Mouse (Mus musculus) heart, embryonic 16.5 days (tissue): ENCODE measurements around the gene Tmem184b. TPM values are rescaled to one million over a fixed set of nuclear protein-coding genes. Genes with fewer than 3 reads are reported as not detected.

Experiments used
- ATAC-seq: fragments of 200-750 bp; cut with Nextera tagmentation; replicated peaks from 2 replicates; pipeline ENCODE4 v1.8.0; 2017; ENCODE audit warnings: moderate number of reproducible peaks; ENCODE audit not compliant: insufficient read depth, low FRiP score; ENCODE audit errors: extremely low read depth
- H3K27ac ChIP-seq: fragments of 300-500 bp; sonication (generic); 2 replicates; pipeline ENCODE4 v1.5.1; 2014; ENCODE audit warnings: mild to moderate bottlenecking, low read length, control low read depth, moderate library complexity
- H3K27me3 ChIP-seq: fragments of 300-500 bp; sonication (generic); 2 replicates; pipeline ENCODE4 v1.6.1; 2014; ENCODE audit warnings: low read length, mixed read lengths; ENCODE audit not compliant: control insufficient read depth, insufficient read depth
- H3K36me3 ChIP-seq: fragments of 300-500 bp; sonication (generic); 2 replicates; pipeline ENCODE4 v1.6.1; 2014; ENCODE audit not compliant: control insufficient read depth, insufficient read depth
- H3K4me1 ChIP-seq: fragments of 300-500 bp; sonication (generic); 2 replicates; pipeline ENCODE4 v1.6.1; 2014; ENCODE audit warnings: low read length, mixed read lengths; ENCODE audit not compliant: control insufficient read depth, insufficient read depth
- H3K4me2 ChIP-seq: fragments of 300-500 bp; sonication (generic); 2 replicates; pipeline ENCODE4 v1.6.1; 2014; ENCODE audit warnings: low read depth, mild to moderate bottlenecking, control low read depth, low read length
- H3K4me3 ChIP-seq: fragments of 300-500 bp; sonication (generic); 2 replicates; pipeline ENCODE4 v1.5.1; 2014; ENCODE audit warnings: mild to moderate bottlenecking, control low read depth, low read length
- H3K9ac ChIP-seq: fragments of 300-500 bp; sonication (generic); 2 replicates; pipeline ENCODE4 v1.6.1; 2014; ENCODE audit warnings: low read length, control low read depth
- H3K9me3 ChIP-seq: fragments of 300-500 bp; sonication (generic); replicated peaks from 2 replicates; pipeline ENCODE4 v1.6.1; 2016; ENCODE audit warnings: low read length; ENCODE audit not compliant: control insufficient read depth
- WGBS: fragments of 180-500 bp; shearing (Covaris S2); extraction: QIAGEN DNeasy Blood & Tissue Kit; methylation state at CpG from one replicate; pipeline ENCODE4 v1.1.7; 2014; 5-methylcytosine and 5-hydroxymethylcytosine counted together
- polyA plus RNA-seq: library from polyadenylated mRNA; unstranded; fragments of >200 nt; fragmentation: Nextera tagmentation; extraction: Ambion mirVana; gene quantifications from 2 replicates; pipeline ENCODE4 v1.2.1, GENCODE M21; 2015

Tmem184b gene
- polyA plus RNA-seq, 1 experiment from 2014 or later = 71.7 TPM

DNA sequence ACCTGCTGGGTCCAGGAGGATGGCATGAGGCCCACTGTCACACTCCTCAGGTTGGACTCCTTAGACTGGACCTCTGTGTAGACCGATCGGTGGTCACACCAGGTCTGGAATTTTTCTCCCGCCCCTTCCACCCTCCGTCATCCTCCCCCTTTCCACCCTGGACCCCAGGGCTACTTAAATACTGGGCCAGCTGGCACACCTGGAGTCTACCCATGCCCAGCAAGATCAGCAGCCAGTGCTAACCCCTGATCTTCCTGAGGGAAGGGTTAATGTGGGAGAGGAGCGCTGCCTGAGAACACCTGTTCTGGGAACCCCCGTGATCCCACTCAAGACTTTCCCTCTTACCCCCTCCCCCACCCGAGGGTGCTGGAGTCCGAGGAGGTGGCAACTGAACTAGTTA lies 54.7 kb downstream of the Tmem184b start:
- no peak for ATAC-seq
- peak overlapping the region; percentile 90 for H3K9ac ChIP-seq
- 64% methylated on average over 8 of the region's 8 CpGs for WGBS
- no peaks in the 10 kb centered on the region for H3K27me3 ChIP-seq
- peak overlapping the region; percentile 76 for H3K4me3 ChIP-seq
- H3K36me3 ChIP-seq = no peaks in the 10 kb centered on the region
- H3K9me3 ChIP-seq = no peaks in the 10 kb centered on the region
- H3K4me1 ChIP-seq = peaks cover 34% of the 10 kb centered on the region
- peak overlapping the region; percentile 69 for H3K4me2 ChIP-seq
- peak overlapping the region; percentile 99 for H3K27ac ChIP-seq

DNA sequence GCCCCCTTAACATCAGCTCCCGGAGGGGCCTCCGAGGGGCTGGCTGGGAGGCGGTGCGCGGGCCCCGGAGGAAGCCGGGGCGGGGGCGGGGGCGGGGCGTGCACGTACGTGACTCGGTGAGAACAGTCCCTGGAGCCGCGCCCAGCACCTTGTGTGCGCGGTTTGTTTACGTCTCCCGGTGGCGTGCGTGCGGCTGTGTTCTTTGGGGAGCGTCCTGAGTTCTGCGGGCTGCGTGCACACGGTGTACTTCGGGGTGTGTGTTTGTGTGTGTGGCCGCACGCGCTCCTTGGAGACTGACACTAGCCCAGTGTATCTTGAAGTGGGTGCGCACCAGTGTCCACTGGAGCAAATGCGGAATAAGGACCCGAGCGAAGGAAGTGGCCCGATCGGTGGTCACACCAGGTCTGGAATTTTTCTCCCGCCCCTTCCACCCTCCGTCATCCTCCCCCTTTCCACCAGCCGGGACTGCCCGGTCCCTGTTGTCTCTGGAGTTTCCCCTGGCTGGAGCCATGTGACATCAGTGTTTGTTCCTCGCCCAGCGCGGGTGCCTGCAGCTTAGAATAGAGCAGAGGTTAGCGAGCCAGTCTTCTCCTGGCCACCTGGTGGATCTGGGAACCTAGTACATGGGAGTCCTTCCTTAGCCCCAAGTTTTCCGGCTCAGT lies 55.4 kb downstream of the Tmem184b start:
- H3K27me3 ChIP-seq = no peaks in the 10 kb centered on the region
- no peaks in the 10 kb centered on the region for H3K9me3 ChIP-seq
- H3K4me1 ChIP-seq = peaks cover 34% of the 10 kb centered on the region
- under 1% methylated on average over 42 of the region's 46 CpGs for WGBS
- peak; percentile 88 for ATAC-seq
- H3K4me3 ChIP-seq = peak overlapping the region; percentile 76
- H3K4me2 ChIP-seq = peak overlapping the region; percentile 69
- H3K36me3 ChIP-seq = no peaks in the 10 kb centered on the region
- H3K9ac ChIP-seq = peak overlapping the region; percentile 90
- peak overlapping the region; percentile 99 for H3K27ac ChIP-seq

DNA sequence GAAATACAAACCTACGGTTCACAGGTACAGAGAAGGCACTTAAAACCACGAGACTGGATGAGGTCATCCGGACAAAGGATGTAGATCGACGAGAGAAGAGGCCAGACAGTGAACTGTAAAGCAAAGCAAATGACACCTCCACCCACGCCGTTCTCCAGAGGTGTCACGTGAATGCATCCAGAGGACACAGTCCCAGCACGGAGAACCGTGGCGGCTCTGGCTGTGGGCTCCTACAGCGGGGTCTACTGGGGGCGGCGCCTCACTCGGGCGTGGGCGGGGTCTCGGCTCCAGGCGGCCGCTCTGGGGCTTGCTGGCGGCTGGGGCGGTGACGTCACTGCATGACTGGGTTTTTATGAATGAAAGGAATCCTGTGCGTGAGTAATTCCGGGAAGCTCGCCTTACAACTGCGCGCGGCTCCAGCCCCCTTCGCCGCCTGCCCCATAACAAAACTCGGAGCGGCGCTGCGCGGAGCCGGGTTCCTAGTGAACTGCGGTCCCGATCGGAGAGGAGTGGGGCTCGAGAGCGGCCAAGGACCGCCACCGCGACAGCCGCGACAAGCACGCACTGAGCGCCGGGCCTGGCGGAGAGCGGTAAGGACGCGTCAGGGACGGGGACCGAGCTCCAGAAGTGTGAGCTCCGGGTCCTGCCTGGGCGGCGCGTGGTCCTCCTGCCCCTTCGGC lies 56.1 kb downstream of the Tmem184b start:
- H3K27me3 ChIP-seq = no peaks in the 10 kb centered on the region
- peaks cover 30% of the 10 kb centered on the region for H3K4me1 ChIP-seq
- H3K27ac ChIP-seq = peak overlapping the region; percentile 99
- ATAC-seq = peak; percentile 82
- peak overlapping the region; percentile 69 for H3K4me2 ChIP-seq
- H3K9ac ChIP-seq = peak overlapping the region; percentile 90
- under 1% methylated on average over 61 of the region's 61 CpGs for WGBS
- H3K36me3 ChIP-seq = no peaks in the 10 kb centered on the region
- H3K9me3 ChIP-seq = no peaks in the 10 kb centered on the region
- H3K4me3 ChIP-seq = peak overlapping the region; percentile 76

DNA sequence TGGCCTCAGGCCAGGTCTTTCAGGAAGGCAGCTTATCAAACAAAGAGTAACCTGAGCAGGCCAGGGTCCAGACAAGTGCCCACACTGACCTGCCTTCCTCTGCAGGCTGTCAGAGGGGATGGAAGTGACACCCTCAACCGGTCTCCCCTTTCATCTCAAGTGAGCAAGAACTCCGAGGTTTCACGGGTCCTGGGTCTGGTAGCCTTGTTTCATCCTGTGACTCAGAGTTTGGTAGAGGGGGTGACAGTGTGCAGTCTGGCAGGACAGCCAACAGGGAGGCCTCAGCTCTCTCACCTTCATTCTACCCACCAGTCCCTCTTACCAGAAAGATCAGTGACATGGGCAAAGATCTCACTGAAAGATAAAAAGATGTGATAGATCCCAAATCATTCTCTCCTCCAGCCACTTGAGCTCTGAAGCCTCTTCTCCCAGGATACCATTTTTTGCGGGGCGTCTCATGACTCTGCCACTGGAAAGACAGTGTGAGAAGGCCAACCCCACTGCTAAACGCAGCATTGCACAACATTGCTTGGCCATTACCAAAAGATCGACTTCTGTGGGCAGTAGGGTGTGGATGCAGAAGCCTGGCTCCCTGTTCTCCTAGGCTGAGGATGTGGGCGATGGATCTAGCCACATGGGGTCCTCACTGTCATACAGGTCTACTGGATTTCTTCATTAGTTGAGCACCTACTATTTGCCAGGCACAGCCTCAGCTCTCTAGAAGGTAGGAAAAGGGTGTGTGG lies 57.1 kb downstream of the Tmem184b start, which contains the start of gene Maff:
TSS of gene Maff (plus strand) at position 571 of the 743 bp plus-strand sequence.
- 50% methylated on average over 8 of the region's 8 CpGs for WGBS
- Histone ChIP-seq H3K4me3 (peak within 1 kb of the TSS; percentile 76), H3K27ac (peak within 1 kb of the TSS; percentile 99), H3K4me1 (peaks cover 19% of the 10 kb centered on the region), H3K27me3 (no peaks in the 10 kb centered on the region), H3K9me3 (no peaks in the 10 kb centered on the region), H3K9ac (peak within 1 kb of the TSS; percentile 90), H3K4me2 (peak within 1 kb of the TSS; percentile 69), H3K36me3 (no peaks in the 10 kb centered on the region)
- ATAC-seq = no peak

DNA sequence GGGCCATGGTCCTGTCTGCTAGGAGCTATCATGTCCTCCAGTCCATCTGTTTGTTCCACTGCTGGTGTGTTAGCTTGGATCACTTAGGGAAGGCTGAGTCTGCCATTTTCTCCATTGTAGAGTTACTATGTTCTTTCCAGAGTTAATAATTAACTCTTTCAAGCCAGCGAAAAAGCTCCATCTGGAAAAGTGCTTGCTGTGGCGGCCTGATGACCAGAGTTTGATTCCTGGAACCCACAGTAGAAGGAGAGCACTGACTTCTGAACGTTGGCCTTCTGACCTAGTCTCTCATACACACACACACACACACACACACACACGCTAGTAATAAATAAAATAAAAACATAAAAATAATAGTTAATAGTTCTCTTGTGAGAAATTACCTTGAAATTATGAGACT lies 58.7 kb downstream of the Tmem184b start:
- no peak overlapping the region for H3K27ac ChIP-seq
- H3K9me3 ChIP-seq = no peaks in the 10 kb centered on the region
- H3K4me1 ChIP-seq = peaks cover 12% of the 10 kb centered on the region
- no peaks in the 10 kb centered on the region for H3K36me3 ChIP-seq
- no peaks in the 10 kb centered on the region for H3K27me3 ChIP-seq
- no peak overlapping the region for H3K4me3 ChIP-seq
- ATAC-seq = no peak
- 77% methylated on average over 4 of the region's 4 CpGs for WGBS
- H3K9ac ChIP-seq = no peak overlapping the region
- H3K4me2 ChIP-seq = no peak overlapping the region

DNA sequence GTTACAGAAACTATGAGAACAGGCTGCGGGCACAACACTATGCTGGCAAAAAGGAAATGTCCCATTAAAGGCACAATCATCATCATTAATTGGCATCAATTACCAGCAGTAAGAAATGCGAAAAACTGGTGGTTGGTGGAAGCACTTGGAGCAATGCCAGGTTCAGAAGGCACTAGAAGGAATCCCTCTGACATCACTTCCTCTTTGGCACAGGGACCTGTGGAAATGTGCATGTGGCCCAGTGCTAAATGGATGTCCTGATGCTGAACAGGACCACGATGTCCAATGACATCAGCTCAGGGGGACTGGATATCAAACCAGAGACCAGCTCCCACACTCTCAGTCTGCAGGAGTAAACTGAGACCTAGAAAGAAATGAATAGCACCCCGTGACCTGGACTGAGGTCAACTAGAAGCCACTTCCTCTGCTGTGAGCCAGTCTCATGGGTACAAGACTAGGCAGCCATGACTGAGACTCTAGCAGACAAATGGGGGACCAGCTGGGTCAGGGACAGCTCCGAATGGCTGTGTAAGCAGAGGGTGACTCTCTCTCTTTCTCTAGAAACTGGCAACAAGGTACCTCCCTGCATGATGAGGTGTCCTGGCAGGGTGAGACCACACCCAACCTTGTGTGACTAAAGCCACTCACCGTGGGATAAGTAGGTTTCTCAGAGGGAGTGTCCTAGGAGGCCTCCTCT lies 60.6 kb downstream of the Tmem184b start:
- Histone ChIP-seq H3K4me3 (no peak overlapping the region), H3K36me3 (no peaks in the 10 kb centered on the region), H3K4me1 (no peaks in the 10 kb centered on the region), H3K27me3 (no peaks in the 10 kb centered on the region), H3K9ac (no peak overlapping the region), H3K9me3 (no peaks in the 10 kb centered on the region), H3K4me2 (no peak overlapping the region), H3K27ac (no peak overlapping the region)
- ATAC-seq = no peak
- WGBS = 63% methylated on average over 6 of the region's 6 CpGs

DNA sequence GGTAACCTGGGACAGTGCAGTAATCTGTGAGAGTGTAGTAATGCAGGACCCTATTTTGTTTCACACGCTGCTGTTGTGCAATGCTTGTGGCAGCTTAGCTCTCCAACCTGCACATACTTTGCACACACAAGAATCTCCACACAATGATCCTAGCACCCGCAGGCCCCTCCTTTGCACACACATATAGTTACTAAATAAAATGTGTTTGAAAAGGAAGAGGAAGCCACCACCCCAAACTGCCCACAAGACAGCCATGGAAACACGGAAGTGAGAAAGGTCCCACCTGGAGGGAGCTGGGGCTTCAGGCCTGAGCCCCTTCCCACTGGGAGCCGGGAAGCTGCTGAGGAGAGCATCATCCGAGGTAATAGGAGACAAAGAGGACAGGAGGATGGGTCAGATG lies 64.4 kb downstream of the Tmem184b start:
- 66% methylated on average over 5 of the region's 5 CpGs for WGBS
- Histone ChIP-seq H3K4me2 (no peak overlapping the region), H3K4me3 (no peak overlapping the region), H3K27ac (no peak overlapping the region), H3K4me1 (no peaks in the 10 kb centered on the region; the same call in 1 of the 2 replicates), H3K9ac (no peak overlapping the region), H3K9me3 (no peaks in the 10 kb centered on the region), H3K27me3 (no peaks in the 10 kb centered on the region), H3K36me3 (no peaks in the 10 kb centered on the region)
- ATAC-seq = no peak

DNA sequence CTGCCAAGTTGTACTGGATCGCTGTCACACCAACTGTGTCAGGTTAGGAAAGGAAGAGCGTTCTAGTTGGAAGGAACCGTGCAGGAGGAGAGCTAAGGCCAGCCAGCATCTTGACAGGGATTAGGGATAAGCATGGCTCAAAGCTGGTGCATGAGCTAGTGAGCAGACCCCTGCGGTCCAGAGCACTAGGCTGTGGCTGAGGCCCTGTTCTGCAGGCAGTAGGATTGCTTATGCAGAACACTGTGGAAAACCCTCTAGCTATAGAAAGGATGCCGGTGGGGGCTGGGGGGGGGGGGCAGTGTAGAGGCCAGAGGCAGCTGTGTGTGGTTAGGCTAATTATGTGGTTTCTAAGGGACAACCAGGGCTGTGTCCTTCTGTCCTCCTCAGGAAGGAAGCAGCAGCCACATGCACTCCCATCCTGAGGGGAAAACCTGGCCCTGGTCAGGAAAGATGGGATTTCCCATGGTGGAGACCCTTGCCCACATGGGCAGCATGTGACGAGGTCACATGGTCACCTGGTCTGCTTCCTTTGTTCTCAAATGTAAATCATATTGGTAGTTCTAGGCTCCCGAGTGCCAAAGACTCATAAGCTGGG lies 68.2 kb downstream of the Tmem184b start:
- Histone ChIP-seq H3K27ac (no peak overlapping the region), H3K9me3 (no peaks in the 10 kb centered on the region), H3K9ac (no peak overlapping the region), H3K27me3 (no peaks in the 10 kb centered on the region), H3K4me1 (no peaks in the 10 kb centered on the region; the same call in 1 of the 2 replicates), H3K4me2 (no peak overlapping the region), H3K4me3 (no peak overlapping the region), H3K36me3 (no peaks in the 10 kb centered on the region)
- no peak for ATAC-seq
- 52% methylated on average over 7 of the region's 7 CpGs for WGBS
